Mouse (Mus musculus) ES-Bruce4 (cell line): Measurements from ENCODE around the gene Tas2r144.

Experiments used
- CTCF ChIP-seq: IDR thresholded peaks from one replicate; pipeline ENCODE4 v1.8.1; 2011; ENCODE audit warnings: low read depth, low read length
- POLR2A ChIP-seq: IDR thresholded peaks from one replicate; pipeline ENCODE4 v1.8.1; 2011; ENCODE audit warnings: low read length; ENCODE audit not compliant: insufficient read depth

- TF ChIP-seq CTCF = no peak
- TF ChIP-seq POLR2A = no peak
Observed at GRCm38 (mm10) chr6:42247173-42247572, 32.0 kb downstream of the Tas2r144 start.
